Mouse (Mus musculus) kidney, adult 11 months (tissue): ENCODE data around the gene Fxyd4.

ENCODE experiments used
- DNase-seq: peaks from one replicate; pipeline ENCODE4 v3.0.0; 2022

The Fxyd4 gene

GRCm38 (mm10) chr6:117916737-117917426, 20.6 kb downstream of the Fxyd4 start:
- peak; percentile 93 for DNase-seq

GRCm38 (mm10) chr6:117916205-117916736, 21.2 kb downstream of the Fxyd4 start:
- no peak for DNase-seq

DNA sequence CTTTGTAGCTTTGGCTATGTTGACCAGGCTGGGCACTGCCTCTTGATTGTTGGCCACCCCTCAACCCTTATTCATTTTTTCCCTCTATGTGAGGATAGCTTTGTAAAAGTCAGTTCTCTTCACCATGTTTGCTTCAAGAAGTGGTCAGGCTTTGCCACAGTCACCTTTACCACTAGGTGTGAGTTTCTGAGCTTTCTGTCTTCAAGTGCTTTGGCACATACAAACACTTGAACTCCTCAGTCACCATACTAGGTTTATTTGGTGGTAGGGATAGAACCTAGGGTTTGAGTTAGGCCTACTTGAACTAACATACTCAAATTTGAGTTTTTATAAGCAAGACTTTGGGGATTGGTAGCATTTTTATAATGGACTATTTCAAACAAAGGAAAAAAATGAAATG, 23.0 kb downstream of the Fxyd4 start:
- DNase-seq, result no peak

GRCm38 (mm10) chr6:117910120-117910661, 27.3 kb downstream of the Fxyd4 start:
- no peak for DNase-seq

DNA sequence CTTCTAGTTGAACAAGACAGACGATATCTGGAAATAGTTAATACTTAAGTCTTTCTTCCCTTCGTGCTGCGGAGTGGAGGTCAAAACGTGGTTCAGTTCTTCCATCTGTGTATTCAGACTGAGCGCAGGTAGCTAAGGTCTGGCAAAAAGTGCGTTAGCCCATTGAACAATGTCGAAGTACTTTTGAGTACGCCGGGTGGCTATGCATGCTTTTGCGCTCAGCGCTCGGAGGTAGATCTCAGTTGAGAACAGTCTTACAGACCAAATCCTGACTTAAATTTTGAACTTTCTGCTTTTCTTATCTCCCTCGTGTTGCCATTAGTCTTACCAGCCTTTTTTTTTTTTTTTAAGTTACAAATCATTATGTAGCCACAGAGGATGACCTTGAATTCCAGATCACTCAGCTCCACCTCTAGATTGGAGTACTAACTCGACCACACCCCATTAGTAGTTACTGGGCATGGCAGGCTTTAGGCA, 29.0 kb downstream of the Fxyd4 start:
- peak; percentile 26 for DNase-seq

DNA sequence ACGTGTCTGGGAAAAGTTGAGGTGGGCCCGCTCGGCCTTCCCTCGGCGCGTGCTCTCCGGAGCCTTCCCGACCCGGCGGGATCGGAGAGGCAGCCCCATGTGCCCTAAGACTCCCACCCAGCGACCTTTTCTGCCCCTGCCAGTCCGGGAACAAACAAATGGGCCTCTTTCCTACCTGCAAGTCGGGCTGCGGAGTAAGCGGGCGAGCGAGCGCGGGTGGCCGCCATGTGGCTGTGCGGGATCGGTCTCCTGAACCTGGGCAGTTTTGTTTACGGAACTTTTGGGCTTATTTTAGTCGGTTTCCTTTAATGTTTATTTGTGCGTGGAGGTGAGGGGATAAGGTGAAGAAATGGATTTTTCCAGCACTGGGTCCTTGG, 29.5 kb downstream of the Fxyd4 start:
- DNase-seq, result no peak

DNA sequence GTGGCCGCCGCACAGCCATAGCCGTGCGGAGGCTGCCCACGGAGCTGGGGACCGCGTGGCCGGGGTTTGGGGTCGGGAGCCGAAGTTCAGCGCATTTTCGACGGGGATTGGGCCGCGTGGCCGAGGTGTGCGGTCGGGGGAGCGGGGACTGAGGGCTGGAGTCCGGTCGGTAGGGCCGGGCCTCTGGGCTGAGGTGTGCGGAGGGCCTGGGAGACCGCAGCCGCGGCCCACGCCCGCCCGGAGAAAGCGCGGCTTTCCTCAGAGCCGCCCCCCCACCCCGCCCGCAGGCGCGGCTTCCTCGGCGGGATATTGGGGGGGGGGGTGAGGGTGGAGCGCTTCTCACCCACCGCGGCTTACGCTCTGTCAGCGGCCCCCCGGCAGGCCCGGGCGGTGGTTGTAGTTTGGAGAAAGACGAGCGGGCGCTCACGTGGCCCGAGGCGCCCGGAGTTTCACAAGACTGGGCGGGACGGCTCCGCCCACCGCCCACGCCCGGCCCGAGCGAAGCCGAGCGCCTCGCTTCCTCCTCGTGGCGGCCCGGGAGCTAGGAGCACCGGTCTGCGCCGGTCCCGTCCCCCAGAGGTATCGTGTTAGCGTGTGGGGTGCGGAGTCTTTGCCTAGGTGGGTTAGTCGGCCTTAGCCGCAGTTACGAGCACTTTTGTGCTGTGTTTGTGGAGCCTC, 30.1 kb downstream of the Fxyd4 start:
- peak; percentile 85 for DNase-seq

GRCm38 (mm10) chr6:117906590-117907271, 30.8 kb downstream of the Fxyd4 start:
- DNase-seq, result peak; percentile 98

DNA sequence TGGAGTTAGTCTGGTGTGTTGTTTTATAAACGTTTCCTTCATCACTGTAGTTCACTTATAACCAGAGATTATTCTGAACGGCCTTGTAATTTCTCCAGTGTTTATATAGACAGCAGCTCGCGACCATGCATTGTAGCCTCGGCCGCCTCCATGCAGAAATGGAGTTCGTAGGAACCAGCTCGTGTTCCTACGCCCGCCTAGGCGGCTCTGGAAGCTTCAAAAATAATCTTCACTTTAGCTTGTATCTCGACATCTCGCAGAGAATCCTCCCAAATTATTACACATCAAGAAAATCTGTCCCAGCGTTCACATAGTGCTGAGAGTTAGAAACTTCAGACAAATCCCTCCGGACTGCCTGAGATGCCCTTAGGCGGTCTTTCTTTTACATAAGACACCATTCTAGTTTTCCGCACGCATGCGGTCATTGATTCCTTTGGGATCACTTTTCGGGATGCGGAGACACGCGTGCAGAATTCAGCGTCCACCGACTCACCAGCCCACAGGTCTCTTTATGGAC, 31.4 kb downstream of the Fxyd4 start:
- DNase-seq, result no peak

DNA sequence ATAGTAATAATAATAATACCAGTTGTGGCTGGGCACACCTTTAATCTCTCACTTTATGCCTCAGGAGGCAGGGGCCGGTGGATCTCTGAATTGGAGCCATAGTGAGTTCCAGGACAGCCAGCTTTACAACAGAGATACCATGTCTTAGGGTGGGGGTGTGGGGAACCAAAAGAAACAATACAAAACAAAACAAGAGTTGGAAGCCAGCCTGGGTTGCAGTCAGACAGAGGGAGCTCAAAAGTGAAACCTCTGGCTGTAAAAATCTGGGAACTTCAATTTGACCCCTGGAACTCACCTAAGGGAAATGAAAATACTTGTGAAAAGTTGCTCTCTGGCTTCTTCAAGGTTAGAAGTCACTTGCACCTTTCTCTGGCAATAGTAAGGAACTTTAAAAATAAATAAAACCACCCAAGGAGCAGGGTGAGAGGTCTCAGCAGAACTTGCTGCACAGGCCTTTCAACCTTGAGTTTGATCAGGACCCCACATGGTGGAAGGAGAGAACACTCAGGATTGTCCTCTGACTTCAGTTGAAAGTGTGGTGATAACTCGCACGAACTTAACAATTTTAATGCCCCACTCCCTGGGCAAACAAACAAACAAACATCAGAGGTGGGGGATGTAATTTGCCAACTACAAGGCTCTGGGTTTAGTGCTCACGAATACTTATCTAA, 32.1 kb downstream of the Fxyd4 start:
- DNase-seq, result no peak

DNA sequence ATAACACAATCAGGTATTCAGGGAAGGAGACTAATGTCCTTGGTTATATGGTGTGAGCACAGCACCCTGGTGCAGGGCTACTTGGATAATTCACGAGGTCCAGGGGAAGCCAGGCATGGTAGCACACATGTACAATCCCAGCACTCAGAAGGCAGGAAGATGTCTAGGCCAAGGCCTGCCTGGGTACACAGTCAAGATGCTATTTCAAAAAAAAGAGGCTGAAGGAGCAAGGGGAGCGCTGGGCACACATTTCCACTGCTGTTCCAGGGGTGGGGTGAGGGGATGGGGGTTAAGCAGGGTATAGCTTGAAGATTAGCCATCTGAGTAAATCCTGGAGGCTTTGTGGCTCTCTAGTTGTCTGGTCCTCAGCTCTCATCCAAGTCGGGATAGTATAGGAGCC, 33.7 kb downstream of the Fxyd4 start:
- no peak for DNase-seq

GRCm38 (mm10) chr6:117902556-117902955, 34.9 kb downstream of the Fxyd4 start:
- no peak for DNase-seq

DNA sequence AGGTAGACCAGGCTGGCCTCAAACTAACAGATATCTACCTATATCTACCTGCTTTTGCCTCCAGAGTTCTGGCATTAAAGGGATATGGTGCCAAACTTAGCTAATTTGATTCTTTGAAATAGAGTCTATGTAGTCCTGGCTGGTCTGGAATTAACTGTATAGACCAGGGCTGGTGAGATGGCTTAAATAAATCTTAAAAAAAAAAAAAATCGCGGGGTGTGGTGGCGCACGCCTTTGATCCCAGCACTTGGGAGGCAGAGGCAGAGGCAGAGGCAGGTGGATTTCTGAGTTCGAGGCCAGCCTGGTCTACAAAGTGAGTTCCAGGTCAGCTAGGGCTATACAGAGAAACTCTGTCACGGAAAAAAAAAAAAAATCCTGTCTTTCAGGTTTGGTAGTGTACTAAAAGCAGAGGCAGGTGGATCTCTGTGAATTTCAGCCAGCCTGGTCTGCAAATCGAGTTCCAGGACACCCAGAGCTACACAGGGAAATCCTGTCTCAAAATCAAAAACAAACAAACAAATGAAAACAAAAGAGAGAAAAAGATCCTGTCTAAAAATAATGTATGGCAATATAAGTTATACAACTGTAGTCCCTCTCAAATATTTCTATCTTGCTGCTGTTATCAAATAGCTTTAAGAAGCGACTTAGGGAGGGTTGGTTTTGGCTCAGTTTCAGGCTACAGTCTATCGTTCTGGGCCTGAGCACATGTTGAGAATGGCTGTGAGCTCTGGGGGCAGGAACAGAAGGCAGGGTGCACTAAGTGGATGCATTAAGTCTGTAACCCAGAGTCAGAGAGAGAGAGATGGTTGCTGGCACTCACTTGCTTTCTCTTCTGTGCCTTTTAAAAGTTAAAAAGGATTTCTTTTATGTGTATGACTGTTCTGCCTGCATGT, 35.7 kb downstream of the Fxyd4 start:
- no peak for DNase-seq

DNA sequence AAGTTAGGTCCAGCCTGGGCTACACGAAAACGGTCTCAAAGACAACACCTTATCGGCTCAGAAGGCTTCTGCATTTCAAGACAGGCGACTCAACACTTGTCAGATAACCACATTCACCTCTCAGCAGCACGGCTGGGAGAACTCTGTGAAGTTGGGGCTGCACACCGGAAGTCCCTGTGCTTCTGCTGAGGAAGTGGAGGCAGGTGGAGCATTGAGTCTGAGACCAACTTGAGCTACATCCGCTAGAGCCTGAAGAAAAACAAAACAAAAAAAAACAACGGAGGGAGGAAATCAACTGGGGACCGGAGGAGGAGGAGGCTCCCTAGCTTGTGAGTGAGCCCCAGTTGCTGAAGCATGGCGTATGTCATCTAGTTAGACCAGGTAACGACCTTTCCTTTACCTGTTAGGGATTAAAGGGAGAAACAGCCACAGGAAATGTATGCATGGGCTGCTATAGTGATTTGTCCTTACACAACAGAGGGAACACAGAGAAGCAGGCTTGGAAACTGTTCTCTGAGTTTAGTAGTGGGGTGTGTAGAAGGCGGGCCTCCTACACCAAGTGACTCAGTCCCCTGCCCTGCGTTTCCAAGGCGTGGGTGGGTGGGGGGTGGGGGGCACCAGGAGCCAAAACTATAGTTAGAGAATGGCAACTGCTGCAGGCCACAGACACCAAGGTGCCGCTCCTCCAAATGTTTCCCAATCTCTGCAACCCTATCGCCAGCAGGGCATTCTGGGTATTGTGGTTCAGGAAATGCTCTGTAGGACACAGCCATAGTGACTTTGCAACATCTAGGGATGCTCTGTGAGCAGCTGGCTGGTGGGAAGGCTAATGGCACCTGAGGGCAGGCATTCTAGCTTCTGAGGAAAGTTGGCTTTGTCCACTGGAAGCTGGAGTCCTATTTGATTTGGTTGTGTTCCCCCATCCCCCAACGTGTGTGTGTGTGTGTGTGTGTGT, 37.1 kb downstream of the Fxyd4 start, which contains the start of gene Hnrnpf:
Gene Hnrnpf (plus strand): TSS at position 199 of the 955 bp plus-strand sequence.
- no peak for DNase-seq

GRCm38 (mm10) chr6:117897800-117898199, 39.7 kb downstream of the Fxyd4 start:
- DNase-seq, result peak; percentile 50

DNA sequence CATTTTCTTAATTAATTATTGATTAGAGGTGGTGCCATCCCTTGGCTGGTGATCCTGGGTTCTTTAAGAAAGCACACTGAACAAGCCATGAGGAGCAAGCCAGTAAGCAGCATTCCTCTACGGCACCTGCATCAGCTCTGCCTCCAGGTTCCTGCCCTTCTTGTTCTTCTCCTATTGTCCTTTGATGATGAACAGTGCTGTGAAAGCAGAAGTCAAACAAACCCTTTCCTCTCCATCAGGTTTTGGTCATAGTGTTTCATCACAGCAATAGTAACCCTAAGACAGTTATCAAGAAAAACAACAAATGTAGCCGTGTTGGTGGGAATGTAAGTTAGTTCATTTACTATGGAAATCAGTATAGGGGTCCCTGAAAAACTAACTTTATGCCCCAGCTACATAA, 44.1 kb downstream of the Fxyd4 start:
- no peak for DNase-seq

- no peak for DNase-seq
Observed at GRCm38 (mm10) chr6:117892386-117892785, 45.1 kb downstream of the Fxyd4 start.

DNA sequence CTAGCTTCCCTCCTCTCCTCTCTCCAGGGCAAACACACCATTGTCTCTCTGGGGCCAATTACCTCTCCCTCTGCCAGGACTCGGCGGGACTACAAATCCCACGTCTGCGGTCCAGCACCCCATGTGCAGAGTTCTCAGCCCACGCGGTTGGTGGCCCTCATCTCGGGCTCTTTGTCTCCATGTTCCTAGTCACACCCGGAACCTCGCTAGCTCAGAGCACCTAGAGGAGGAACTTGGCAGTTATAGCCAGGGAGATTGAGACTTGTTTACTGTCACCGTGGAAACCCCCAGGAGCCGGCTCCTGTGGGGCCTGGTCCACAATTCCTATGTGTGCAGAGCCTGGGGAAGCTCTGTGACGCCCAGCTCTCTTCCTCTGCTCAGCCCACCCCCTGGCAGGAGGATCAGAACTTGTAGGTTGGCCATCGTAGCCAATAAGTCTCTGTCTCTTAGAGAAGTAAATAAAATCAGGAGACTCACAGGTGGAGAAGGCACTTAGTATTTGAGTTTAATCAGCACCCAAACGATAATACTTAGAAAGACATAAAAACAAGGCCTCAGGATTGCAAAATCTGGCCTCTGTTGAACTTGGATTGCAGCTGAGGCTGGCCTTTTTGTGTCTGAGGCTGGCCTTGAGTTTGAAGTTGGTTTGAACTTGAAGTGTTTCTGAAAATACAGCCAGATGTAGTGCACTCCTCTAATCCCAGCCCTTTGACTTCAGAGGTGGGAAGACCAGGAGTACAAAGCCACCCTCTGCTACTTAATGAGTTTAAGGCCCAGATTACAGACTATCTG, 45.9 kb downstream of the Fxyd4 start:
- DNase-seq, result no peak

DNA sequence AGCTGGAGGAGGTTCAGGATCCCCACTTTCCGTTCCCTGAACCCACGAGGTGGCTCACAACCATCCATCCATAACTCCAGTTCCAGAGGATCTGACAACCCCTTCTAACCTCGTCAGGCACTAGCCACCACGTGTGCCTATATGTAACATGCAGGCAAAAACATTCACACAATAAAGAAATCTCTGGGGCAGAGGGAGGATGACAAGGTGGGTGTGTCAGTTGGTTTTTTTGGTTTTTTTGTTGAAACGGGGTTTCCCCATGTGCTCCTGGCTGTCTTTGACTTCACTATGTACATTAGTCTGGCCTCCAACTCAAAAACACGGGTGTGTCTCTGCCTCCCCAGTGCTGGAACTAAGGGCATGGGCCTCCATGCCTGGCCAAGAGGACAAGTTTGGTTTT, 47.2 kb downstream of the Fxyd4 start:
- DNase-seq, result no peak
